Mouse (Mus musculus) ovary, adult 2 months (tissue): ENCODE data around the gene Ttc9. TPM values are rescaled to one million over a fixed set of nuclear protein-coding genes. Genes with fewer than 3 reads are reported as not detected.

Experiments
- polyA plus RNA-seq: library from polyadenylated mRNA; depleted of rRNA; stranded (reverse); fragments of >200 nt; gene quantifications from 2 replicates; pipeline ENCODE4 v1.2.3, GENCODE M21; 2012; rRNA removed

Gene Ttc9
- polyA plus RNA-seq, result 5.5 and 5.6 TPM in 2 replicates

DNA sequence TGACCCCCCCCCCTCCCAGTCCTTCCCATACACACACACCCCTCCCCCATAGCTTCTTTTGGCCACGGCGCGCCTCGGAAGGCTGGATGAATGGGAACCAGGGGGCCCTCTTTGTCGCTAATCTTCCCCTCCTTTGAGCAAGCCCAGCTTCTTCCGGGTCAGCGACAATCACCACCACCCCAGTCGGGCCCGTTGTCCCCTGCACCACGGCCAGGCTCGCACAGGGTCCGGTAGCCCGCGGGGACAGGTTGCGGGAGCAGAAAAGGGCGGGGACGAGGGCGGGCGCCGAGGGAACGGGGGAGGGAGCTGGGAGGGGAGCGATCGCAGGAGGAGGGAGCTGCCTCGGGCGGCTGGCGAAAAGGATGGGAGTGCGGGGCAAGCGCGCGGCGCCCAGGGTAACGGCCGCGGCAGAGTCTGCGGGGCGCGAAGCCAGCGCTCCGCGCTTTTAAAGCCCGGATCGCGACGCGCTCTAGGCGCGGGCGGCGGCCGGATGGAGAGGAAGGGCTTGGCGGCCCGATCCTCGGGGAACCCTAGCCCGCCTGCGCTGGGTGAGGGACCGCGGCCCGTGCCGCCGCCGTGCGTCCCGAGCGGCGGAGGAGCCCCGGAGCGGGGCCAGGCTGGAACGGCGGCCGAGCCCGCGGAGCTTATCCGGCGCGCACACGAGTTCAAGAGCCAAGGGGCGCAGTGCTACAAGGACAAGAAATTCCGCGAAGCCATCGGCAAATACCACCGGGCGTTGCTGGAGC is at the start of gene Ttc9:
TSS of gene Ttc9 (plus strand) at position 335 of the 746 bp plus-strand sequence.

DNA sequence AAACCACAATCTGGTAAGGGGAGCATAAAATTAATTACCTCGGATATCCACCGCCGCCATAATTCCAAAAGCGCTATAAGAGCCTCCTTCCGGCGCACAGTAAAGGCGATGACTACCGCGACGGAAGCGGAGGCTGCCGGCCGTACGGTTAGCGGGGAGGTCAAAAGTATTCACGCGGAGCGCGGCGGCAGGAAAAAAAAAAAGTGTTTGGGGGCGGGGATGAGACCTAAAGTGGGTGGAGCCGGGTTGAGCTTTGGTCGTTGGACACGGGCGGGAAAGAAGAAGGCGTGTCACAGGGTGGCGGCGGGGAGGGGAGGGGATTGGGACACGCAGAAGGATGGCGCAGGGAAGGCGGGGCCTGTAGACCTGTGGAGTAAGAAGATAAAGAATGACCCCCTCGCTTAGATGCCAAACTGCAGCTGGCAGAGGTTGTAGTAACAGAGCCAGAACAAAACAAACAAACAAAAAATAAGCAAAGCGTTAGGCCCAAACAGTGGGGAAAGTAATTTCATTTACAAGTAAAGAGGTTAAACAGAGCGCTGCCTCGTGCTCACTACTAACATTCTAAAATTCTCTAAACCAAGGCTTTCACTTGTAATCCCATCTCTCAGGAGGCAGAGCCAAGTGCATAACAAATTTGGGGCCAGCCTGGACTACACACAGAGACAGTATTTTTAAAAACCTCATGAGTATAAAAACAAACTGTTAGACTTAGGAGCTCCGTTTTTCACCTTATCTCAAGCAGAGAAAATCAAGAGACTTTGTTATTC is 36.0 kb upstream of the Ttc9 start, which contains the start of gene Med6:
TSS of gene Med6 (minus strand) at position 107 of the 770 bp plus-strand sequence.

Other genes starting within 250 kb of the Ttc9 start
- gene Adam4, start 209.3 kb upstream of the Ttc9 start, polyA plus RNA-seq, result 0.08 and 0.12 TPM in 2 replicates
- 63.5 and 81.7 TPM in 2 replicates for gene Cox16, start 146.1 kb upstream of the Ttc9 start, polyA plus RNA-seq
- 8.8 and 15.9 TPM in 2 replicates for gene Gm20498, start 98.3 kb upstream of the Ttc9 start, polyA plus RNA-seq
- gene Synj2bp, start 98.3 kb upstream of the Ttc9 start, polyA plus RNA-seq, result 13.3 and 21.7 TPM in 2 replicates
- 0.05 TPM in 1 of 2 replicates, not detected in the other for gene Adam21, start 62.8 kb upstream of the Ttc9 start, polyA plus RNA-seq
- 3.3 and 5.0 TPM in 2 replicates for gene Med6, start 36.2 kb upstream of the Ttc9 start, polyA plus RNA-seq
- 1.2 and 1.6 TPM in 2 replicates for gene Map3k9, start 149.9 kb downstream of the Ttc9 start, polyA plus RNA-seq
- 36.1 and 36.6 TPM in 2 replicates for gene Pcnx, start 228.8 kb downstream of the Ttc9 start, polyA plus RNA-seq